Mouse (Mus musculus) 416B (cell line): ENCODE measurements around the gene Cylc2.

Experiments
- DNase-seq: peaks from one replicate; pipeline ENCODE4 v3.0.0; 2011; ENCODE audit warnings: low read depth

Gene Cylc2

DNA sequence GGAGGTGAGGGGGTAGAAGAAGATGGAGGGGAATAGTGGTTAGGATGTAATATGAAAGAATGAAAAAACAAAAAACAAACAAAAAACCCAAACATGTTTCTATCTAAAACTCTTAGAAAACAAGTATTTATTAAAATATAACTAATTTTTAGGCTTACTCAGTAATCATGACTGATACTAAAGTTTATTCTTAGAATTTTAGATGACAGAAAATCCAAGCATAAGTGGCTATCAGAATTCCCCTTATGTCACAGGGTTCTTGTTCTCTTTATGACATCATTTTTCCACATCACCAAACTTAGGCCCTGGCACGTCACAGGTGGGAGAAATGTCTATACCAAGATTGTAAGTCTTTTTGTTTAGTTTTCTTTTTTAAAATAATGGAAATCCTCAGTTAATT, at the start of gene Cylc2:
Gene Cylc2 (plus strand): TSS at position 301 of the 400 bp plus-strand sequence.
- no peak for DNase-seq
